Mouse (Mus musculus) telencephalon, adult 2 months (tissue): Measurements from ENCODE around the gene Atp1a2.

Experiments
- DNase-seq: peaks from one replicate; pipeline ENCODE4 v3.0.0-alpha.2; 2011; ENCODE audit warnings: low read depth, low spot score

Atp1a2 gene

GRCm38 (mm10) chr1:172324725-172325124, 26.9 kb upstream of the Atp1a2 start:
- DNase-seq = no peak

GRCm38 (mm10) chr1:172323801-172324359, 26.0 kb upstream of the Atp1a2 start:
- peak; percentile 91 for DNase-seq

- DNase-seq = no peak
Observed at GRCm38 (mm10) chr1:172323298-172323697, 25.4 kb upstream of the Atp1a2 start.

- DNase-seq = no peak
Observed at GRCm38 (mm10) chr1:172322725-172323124, 24.9 kb upstream of the Atp1a2 start.

- DNase-seq = no peak
Observed at GRCm38 (mm10) chr1:172319921-172320411, 22.1 kb upstream of the Atp1a2 start.

- DNase-seq = no peak
Observed at GRCm38 (mm10) chr1:172319346-172319745, 21.5 kb upstream of the Atp1a2 start.

- DNase-seq = no peak
Observed at GRCm38 (mm10) chr1:172318424-172319035, 20.7 kb upstream of the Atp1a2 start.

GRCm38 (mm10) chr1:172317946-172318345, 20.1 kb upstream of the Atp1a2 start:
- DNase-seq = no peak

- no peak for DNase-seq
Observed at GRCm38 (mm10) chr1:172317431-172317830, 19.6 kb upstream of the Atp1a2 start.

- no peak for DNase-seq
Observed at GRCm38 (mm10) chr1:172314911-172315310, 17.0 kb upstream of the Atp1a2 start.

- DNase-seq = no peak
Observed at GRCm38 (mm10) chr1:172313613-172314411, 15.9 kb upstream of the Atp1a2 start.

GRCm38 (mm10) chr1:172312768-172313561, 15.1 kb upstream of the Atp1a2 start:
- DNase-seq = no peak

- DNase-seq = no peak
Observed at GRCm38 (mm10) chr1:172311921-172312767, 14.3 kb upstream of the Atp1a2 start.

GRCm38 (mm10) chr1:172311248-172311906, 13.5 kb upstream of the Atp1a2 start:
- peak; percentile 94 for DNase-seq

GRCm38 (mm10) chr1:172309699-172310398, 12.0 kb upstream of the Atp1a2 start:
- DNase-seq = peak; percentile 90

- DNase-seq = no peak
Observed at GRCm38 (mm10) chr1:172308409-172308808, 10.5 kb upstream of the Atp1a2 start.

GRCm38 (mm10) chr1:172307936-172308335, 10.1 kb upstream of the Atp1a2 start:
- DNase-seq = no peak

GRCm38 (mm10) chr1:172306885-172307284, 9.0 kb upstream of the Atp1a2 start:
- DNase-seq = no peak

GRCm38 (mm10) chr1:172306196-172306595, 8.3 kb upstream of the Atp1a2 start:
- DNase-seq = no peak

- DNase-seq = no peak
Observed at GRCm38 (mm10) chr1:172305635-172306034, 7.8 kb upstream of the Atp1a2 start.
